Mouse (Mus musculus) gastrocnemius, adult 2 months (tissue): ENCODE data around the gene Chpf2. TPM values are rescaled to one million over a fixed set of nuclear protein-coding genes. Genes with fewer than 3 reads are reported as not detected.

Experiments used
- DNase-seq: peaks from one replicate; pipeline ENCODE4 v3.0.0; 2022
- H3K27ac ChIP-seq: fragments of 200-600 bp; 2 replicates; pipeline ENCODE4 v1.8.1; 2022; ENCODE audit warnings: mild to moderate bottlenecking
- H3K4me3 ChIP-seq: fragments of 200-600 bp; 2 replicates; pipeline ENCODE4 v1.8.1; 2022; ENCODE audit warnings: mild to moderate bottlenecking, moderate library complexity
- CTCF ChIP-seq: fragments of 200-600 bp; IDR thresholded peaks from 2 replicates; pipeline ENCODE4 v1.8.1; 2022; ENCODE audit warnings: antibody characterized with exemption, mild to moderate bottlenecking, moderate library complexity
- intact Hi-C: fragments of 180-260 bp; cut with DNase I; formaldehyde crosslinking; loops from one replicate; pipeline ENCODE4 v1.15.1; 2025
- total RNA-seq, 2 experiments: library from RNA; stranded (reverse); gene quantifications; 2 replicates each; pipeline ENCODE4 v1.2.3; 2021

The Chpf2 gene
- total RNA-seq, 2 experiments from 2014 or later = 6.4 to 10.1 TPM

DNA sequence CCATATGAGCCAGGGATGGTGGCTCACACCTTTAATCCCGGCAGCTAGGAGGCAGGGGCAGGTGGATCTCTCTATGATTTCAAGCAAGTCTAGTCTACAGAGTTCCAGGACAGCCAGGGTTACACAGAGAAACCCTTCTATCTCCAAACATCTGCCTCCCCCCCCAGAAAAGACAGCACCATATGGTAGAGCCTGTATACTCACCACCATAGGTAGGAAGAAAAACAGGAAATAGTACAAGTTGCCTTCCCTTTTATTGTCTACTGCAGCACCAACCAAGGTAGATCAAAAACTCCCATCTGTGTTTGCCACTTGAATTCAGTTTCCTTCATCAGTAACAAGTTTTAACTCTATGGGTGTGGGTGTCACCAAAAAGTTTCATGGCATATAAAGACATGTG is 10.6 kb upstream of the Chpf2 start:
- intact Hi-C loops = loop anchor here (2.0 kb wide), 2 partner anchors 21 to 35 kb away; partner anchors contain the start of gene Asb10

DNA sequence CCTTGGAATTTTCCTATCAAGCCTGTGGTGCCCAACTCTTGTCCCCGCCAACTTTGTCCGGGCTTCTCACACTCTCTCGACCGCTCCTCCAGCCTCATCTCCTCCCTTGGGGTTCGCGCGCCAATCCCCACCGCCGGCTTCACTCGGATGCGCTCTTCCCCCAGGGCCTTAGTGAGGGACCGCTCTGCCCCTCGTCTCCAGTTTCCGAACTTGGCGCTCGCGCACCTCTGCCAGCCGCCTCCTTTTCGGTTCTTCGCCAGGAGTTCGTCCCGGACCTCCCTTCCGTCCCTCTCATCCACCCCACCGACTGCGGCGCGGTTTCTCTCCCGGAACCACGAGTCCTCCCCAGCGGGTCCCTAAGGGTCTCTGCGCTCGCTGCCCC is 9.7 kb upstream of the Chpf2 start:
- no peak for TF ChIP-seq CTCF
- peak overlapping the region; percentile 97 for H3K27ac ChIP-seq
- intact Hi-C loops = loop anchor here (2.0 kb wide), 2 partner anchors 20 to 36 kb away; partner anchors contain the start of gene Asb10
- H3K4me3 ChIP-seq = peak overlapping the region; percentile 93
- DNase-seq = peak; percentile 79

More for the DNA sequence above, 10.6 kb upstream of the Chpf2 start:
- Histone ChIP-seq H3K4me3 (peak overlapping the region; percentile 93), H3K27ac (no peak overlapping the region)
- no peak for TF ChIP-seq CTCF
- no peak for DNase-seq

DNA sequence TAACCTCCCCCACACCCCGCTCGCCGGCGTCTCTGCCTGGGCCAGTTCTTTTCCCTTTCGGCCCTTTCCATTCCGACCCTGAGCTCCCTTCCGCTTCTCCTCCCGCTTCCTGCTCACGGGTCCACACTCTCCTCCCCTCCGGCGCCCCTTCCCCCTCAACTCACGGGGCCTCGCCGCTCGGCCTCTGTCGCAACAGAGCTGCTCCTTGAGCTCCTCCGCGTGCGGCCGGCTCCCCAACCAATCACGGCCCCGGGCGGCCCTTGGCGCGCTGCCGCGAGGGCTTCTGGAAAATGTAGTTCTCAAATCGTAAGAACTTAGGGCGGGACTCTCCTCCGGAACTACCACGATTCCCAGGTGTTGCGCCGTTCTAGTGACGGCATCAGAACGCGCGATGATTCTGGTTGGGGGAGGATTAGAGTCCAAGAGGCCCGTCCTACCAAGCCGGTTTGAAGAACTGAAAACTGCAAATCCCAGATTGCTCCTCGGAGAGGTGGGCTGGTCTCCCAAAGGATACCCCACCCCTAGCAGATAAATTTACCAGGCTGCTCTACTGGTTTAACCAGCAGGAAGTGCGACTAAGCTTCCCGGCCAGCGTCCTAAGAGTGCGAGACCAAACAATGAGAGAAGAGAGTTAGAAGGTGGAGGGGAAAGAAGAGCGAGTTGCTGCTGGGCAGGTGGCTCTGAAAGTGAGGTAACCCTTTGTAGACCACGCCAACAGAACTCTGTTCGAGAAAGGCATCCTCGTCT is 9.2 kb upstream of the Chpf2 start, which contains the start of gene Abcf2:
TSS of gene Abcf2 (minus strand) at position 285 of the 747 bp plus-strand sequence.
- intact Hi-C loops = loop anchor here (2.0 kb wide), 2 partner anchors 19 to 37 kb away; partner anchors contain the start of gene Asb10
- no peak for TF ChIP-seq CTCF
- DNase-seq = peak; percentile 100
- H3K27ac ChIP-seq = peak within 1 kb of the TSS; percentile 97
- H3K4me3 ChIP-seq = peak within 1 kb of the TSS; percentile 93

DNA sequence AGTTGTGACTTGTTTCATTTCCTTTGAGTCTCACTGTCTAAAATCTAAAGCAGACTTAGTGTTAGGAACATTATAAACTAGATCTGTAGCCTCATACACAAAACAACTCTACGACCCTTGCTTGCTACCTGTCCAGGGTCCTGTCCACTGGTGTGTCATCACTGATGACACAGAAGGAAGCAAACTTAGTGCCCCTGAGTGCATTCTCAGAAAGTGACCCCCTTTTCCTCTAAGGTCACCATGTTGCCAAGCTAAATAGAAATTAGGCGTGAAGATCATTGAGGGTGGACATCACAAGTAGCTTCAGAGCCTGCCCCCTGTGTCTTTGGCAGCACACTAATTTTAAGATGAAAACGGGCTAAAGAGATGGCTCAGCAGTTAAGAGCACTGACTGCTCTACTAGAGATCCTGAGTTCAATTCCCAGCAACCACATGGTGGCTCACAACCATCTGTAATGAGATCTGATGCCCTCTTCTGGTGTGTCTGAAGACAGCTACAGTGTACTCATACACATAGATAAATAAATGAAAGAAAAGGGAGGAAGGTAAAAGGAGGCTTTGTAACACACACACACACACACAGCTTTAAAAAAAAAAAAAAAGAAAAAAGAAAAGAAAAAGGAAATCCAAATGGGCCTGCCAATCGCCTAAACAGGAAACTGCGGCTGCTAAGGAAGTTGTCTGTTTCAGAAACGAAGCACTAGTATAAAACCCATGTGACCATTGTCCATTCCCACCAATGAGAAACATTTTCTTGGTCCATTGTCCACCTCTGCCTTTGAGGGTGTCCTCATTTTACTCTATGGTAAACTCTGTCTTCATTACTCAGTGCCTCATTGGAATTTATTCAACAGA is 8.2 kb upstream of the Chpf2 start:
- intact Hi-C loops = no loop called here
- Histone ChIP-seq H3K4me3 (peak overlapping the region; percentile 93), H3K27ac (peak overlapping the region; percentile 97)
- no peak for TF ChIP-seq CTCF
- no peak for DNase-seq

DNA sequence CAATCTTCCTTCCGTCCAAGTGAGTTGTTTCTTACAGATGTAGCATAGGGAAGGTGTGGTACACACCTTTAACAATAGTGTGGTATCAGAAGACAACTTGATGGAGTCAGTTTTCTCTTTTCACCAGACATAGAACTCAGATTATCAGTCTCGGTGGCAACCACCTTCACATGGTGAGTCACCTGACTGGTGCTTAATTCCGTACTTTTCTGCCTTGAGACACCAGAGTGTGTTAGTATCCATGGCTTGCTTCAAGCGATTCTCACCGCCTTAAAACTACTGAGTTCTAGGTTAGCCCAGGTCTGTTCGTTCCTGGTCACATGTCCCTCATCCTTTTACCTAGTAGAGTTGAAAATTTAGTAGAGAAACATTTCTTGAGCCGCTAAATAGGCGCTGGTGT is 435 bp upstream of the Chpf2 start:
- TF ChIP-seq CTCF = no peak
- intact Hi-C loops = no loop called here
- Histone ChIP-seq H3K4me3 (peak overlapping the region; percentile 88), H3K27ac (peak overlapping the region; percentile 91)
- no peak for DNase-seq

DNA sequence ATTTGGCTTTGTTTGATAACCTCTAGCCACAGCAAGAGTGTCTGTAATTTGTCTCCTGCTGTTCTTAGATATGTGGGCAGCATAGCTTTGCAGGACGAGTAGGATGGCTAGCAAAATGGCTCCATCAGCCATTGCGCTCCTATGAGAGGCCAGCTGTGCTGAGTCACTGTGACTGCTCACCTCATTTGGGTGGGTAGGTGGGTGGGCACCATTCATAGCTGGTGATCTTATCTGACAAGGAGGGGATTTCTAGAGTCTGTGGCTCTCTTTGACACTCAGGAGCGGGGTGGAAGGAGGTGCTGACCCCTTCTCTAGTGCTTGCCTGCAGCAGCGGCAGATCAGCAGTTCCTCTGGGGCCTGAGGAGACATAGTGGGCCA is 648 bp downstream of the Chpf2 start:
- peak overlapping the region; percentile 91 for H3K27ac ChIP-seq
- TF ChIP-seq CTCF = no peak
- peak; percentile 28 for DNase-seq
- H3K4me3 ChIP-seq = peak overlapping the region; percentile 88
- intact Hi-C loops = no loop called here

DNA sequence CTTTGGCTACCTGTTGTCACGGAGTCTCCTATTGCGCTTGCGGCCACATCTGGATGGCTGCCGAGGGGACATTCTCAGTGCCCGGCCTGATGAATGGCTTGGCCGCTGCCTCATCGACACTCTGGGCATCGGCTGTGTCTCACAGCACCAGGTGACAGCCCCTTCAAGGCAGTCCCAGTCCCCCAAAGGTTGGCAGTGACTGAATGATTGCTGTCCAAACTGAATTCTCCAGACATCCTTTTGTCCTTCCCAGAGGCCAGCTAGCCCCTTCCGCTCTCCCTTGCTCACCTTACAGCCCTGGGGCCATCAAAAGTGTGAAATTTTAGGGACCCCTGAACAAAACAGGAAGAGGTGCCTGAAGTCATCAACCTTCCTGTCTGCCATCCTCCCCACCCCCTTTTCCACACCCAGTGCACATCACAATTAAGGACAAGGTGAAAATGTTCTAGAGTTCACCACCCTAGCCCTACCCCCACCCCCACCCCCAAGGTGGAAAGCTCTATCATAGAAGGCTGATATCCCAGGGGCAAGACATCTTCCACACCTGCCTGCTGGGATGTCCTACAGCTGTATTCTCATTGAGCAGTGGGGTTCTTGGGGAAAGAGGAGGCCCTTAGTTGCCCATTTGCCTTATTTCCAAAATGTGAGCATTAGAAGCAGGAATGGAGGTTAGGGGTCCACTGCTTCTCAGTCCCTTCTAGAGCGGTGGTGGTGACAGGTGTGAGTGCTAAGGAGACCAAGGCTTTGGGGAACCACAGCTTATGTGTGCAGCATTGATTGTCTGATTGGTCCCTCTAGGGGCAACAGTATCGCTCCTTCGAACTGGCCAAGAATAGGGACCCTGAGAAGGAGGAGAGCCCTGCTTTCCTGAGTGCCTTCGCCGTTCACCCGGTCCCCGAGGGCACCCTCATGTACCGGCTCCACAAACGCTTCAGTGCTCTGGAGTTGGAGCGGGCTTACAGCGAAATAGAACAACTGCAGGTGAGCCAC is 3.3 kb downstream of the Chpf2 start:
- no peak for TF ChIP-seq CTCF
- no peak for DNase-seq
- Histone ChIP-seq H3K27ac (peak overlapping the region; percentile 46; the same call in 1 of the 2 replicates), H3K4me3 (no peak overlapping the region)
- intact Hi-C loops = no loop called here

DNA sequence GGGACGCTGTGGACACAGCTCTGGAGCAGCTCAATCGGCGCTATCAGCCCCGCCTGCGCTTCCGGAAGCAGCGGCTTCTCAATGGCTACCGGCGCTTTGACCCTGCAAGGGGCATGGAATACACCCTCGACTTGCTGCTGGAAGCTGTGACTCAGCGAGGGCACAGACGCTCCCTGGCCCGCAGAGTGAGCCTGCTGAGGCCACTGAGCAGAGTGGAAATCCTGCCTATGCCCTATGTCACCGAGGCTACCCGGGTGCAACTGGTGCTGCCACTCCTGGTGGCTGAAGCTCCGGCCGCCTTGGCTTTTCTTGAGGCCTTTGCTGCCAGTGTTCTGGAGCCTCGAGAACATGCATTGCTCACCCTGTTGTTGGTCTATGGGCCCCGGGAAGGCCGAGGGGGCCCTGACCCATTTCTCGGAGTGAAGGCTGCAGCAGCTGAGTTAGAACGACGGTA is 4.8 kb downstream of the Chpf2 start:
- intact Hi-C loops = no loop called here
- no peak for TF ChIP-seq CTCF
- Histone ChIP-seq H3K27ac (peak overlapping the region; percentile 83), H3K4me3 (peak overlapping the region; percentile 59)
- DNase-seq = peak; percentile 75

DNA sequence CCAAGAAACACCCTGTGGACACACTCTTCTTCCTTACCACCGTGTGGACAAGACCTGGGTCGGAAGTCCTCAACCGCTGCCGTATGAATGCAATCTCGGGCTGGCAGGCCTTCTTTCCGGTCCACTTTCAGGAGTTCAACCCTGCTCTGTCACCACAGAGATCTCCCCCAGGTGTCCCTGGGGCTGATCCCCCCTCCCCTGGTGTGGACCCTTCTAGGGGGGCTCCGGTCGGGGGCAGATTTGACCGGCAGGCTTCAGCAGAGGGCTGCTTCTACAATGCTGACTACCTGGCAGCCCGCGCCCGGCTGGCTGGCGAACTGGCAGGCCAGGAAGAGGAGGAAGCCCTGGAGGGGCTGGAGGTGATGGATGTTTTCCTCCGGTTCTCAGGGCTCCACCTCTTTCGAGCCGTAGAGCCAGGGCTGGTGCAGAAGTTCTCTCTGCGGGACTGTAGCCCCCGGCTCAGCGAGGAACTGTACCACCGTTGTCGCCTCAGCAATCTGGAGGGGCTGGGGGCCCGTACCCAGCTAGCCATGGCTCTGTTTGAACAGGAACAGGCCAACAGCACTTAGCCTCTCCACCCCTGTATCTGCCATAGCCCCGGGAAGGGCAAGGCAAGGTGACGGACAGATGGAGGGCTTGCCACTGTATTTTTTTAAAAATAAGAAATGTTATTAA is 5.4 kb downstream of the Chpf2 start:
- DNase-seq = no peak
- intact Hi-C loops = no loop called here
- TF ChIP-seq CTCF = no peak
- Histone ChIP-seq H3K4me3 (peak overlapping the region; percentile 59), H3K27ac (peak overlapping the region; percentile 83)

DNA sequence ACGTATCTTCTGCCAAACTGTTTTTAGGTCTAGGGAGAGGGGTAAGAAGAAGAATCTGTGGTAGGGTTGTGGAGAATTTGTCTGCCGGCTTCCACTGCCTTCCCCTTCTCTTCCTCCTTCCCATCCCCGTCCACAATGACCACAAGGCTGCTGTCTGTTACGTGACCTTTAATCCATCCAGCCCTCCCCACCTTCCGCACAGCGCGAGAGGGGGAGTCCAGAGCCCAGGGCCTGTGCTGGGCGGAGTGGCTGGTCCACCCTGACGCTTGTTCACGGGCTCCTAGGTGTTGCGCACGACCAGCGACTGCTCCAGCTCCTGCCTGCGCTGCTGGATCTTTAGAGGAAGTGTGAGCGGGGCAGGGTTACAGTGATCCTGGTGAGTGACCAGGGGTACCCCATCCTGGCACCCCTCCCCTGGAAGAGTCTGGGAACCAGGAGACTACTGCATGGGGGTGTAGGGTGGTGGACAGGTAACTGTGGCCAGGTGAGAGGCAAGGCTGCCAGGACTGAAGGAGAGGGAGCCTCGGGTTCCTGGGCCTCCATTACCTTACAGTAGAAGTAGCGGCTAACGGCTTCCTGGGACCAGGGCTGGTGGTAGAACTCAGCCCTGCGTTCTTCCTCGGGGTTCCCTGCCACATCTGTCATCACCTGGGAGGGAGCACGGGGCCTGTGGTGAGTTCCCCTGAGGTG is 6.1 kb downstream of the Chpf2 start:
- intact Hi-C loops = no loop called here
- no peak for DNase-seq
- peak overlapping the region; percentile 83 for H3K27ac ChIP-seq
- peak overlapping the region; percentile 59 for H3K4me3 ChIP-seq
- no peak for TF ChIP-seq CTCF

DNA sequence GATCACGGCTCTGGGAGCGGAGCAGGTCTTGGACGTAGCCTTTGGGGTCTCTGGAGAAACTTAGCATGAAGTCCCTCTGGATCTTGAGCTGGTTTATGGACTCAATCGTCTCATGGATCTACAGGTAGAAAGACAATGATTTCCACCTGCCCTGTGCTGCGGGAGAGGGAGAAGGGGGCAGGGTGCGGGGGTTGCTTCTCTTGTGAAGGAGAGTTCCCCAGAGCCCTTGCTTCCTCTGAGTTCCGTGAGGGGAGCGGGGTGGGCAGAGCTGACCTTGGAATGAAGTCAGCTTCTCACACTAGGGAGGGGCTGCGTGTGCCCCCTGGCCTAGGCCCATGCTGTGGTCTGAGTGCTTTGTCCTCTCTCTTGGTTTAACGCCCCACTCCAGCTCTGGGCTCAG is 6.7 kb downstream of the Chpf2 start:
- Histone ChIP-seq H3K4me3 (no peak overlapping the region), H3K27ac (no peak overlapping the region)
- DNase-seq = no peak
- no peak for TF ChIP-seq CTCF
- intact Hi-C loops = no loop called here
